Mouse (Mus musculus) embryonic fibroblast, embryonic 13.5 days (primary cell): ENCODE measurements around the gene Pitpnm2.

Experiments
- CTCF ChIP-seq: IDR thresholded peaks from 2 replicates; pipeline ENCODE4 v1.5.1; 2011; ENCODE audit warnings: mild to moderate bottlenecking, control low read depth, low read length, moderate library complexity, borderline replicate concordance; ENCODE audit not compliant: insufficient read depth
- POLR2A ChIP-seq: IDR thresholded peaks from 2 replicates; pipeline ENCODE4 v1.6.1; 2011; ENCODE audit warnings: low read depth, mild to moderate bottlenecking, control low read depth, low read length, moderate library complexity

DNA sequence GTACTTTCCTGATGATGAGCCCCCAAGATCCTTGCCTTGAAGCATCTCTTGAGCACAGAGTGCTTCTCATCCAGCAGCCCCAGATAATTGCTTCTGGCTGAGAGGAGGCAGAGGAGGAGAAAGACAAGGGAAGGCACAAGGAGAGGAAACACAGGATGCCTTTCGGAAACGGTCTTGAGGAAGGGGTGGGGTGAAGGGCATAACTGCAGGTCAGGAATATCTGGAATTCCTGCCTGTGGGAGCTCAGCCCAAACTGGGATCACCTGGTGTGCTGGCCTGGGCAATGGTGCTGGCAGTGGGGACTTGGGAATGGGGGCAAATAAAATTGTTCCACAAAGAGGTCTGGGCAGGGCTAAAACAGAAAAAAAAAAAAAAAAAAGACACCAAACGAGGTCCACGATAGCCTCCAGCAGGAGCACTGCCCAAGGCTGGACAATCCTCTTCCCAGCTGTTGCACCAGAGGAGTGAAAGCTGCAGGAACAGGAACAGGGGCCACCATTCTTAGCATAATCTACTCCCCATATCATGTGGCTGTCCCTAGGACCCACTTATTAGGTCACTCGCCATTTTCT is 43.7 kb downstream of the Pitpnm2 start:
- TF ChIP-seq POLR2A (no peak), CTCF (no peak)
